Mouse (Mus musculus) kidney, embryonic 16.5 days (tissue): ENCODE data around the gene Uckl1. TPM values are rescaled to one million over a fixed set of nuclear protein-coding genes. Genes with fewer than 3 reads are reported as not detected.

ENCODE experiments used
- ATAC-seq: fragments of 200-750 bp; cut with Nextera tagmentation; 2 replicates; pipeline ENCODE4 v1.8.0; 2017; ENCODE audit warnings: moderate TSS enrichment; ENCODE audit not compliant: low FRiP score, low TSS enrichment
- H3K27ac ChIP-seq: fragments of 300-500 bp; sonication (generic); 2 replicates; pipeline ENCODE4 v1.5.1; 2014; ENCODE audit warnings: low read length
- H3K27me3 ChIP-seq: fragments of 300-500 bp; sonication (generic); 2 replicates; pipeline ENCODE4 v1.6.1; 2014; ENCODE audit warnings: low read length, control low read depth, mixed read lengths; ENCODE audit not compliant: insufficient read depth
- H3K36me3 ChIP-seq: fragments of 300-500 bp; sonication (generic); 2 replicates; pipeline ENCODE4 v1.6.1; 2014; ENCODE audit warnings: low read length, control low read depth, mixed read lengths; ENCODE audit not compliant: insufficient read depth
- H3K4me1 ChIP-seq: fragments of 300-500 bp; sonication (generic); 2 replicates; pipeline ENCODE4 v1.6.1; 2014; ENCODE audit warnings: low read length, control low read depth, mixed read lengths; ENCODE audit not compliant: insufficient read depth
- H3K4me2 ChIP-seq: fragments of 300-500 bp; sonication (generic); replicated peaks from 2 replicates; pipeline ENCODE4 v1.6.1; 2014; ENCODE audit warnings: low read depth, low read length
- H3K4me3 ChIP-seq: fragments of 300-500 bp; sonication (generic); 2 replicates; pipeline ENCODE4 v1.5.1; 2014; ENCODE audit warnings: mild to moderate bottlenecking, low read length
- H3K9ac ChIP-seq: fragments of 300-500 bp; sonication (generic); replicated peaks from 2 replicates; pipeline ENCODE4 v1.6.1; 2014; ENCODE audit warnings: low read length
- H3K9me3 ChIP-seq: fragments of 300-500 bp; sonication (generic); 2 replicates; pipeline ENCODE4 v1.6.1; 2016; ENCODE audit warnings: low read length, control low read depth
- WGBS: fragments of 180-500 bp; shearing (Covaris S2); extraction: QIAGEN DNeasy Blood & Tissue Kit; methylation state at CpG from one replicate; pipeline ENCODE4 v1.1.7; 2014; 5-methylcytosine and 5-hydroxymethylcytosine counted together
- polyA plus RNA-seq: library from polyadenylated mRNA; unstranded; fragments of >200 nt; fragmentation: Nextera tagmentation; extraction: Ambion mirVana; gene quantifications from 2 replicates; pipeline ENCODE4 v1.2.1, GENCODE M21; 2015

The Uckl1 gene
- polyA plus RNA-seq, 1 experiment from 2014 or later = 66.9 TPM

- WGBS = 91% methylated on average over 7 of the region's 7 CpGs
- ATAC-seq = no peak
Measured at GRCm38 (mm10) chr2:181574921-181575545, 9.7 kb downstream of the Uckl1 start.

GRCm38 (mm10) chr2:181573961-181574360, 10.7 kb downstream of the Uckl1 start:
- H3K9me3 ChIP-seq = no peaks in the 10 kb centered on the region
- H3K9ac ChIP-seq = no peak overlapping the region
- WGBS = 94% methylated on average over 9 of the region's 9 CpGs
- H3K36me3 ChIP-seq = peaks cover 13% of the 10 kb centered on the region
- ATAC-seq = no peak
- no peaks in the 10 kb centered on the region for H3K27me3 ChIP-seq
- H3K4me2 ChIP-seq = no peak overlapping the region
- no peak overlapping the region for H3K27ac ChIP-seq
- H3K4me3 ChIP-seq = no peak overlapping the region
- peaks cover 11% of the 10 kb centered on the region for H3K4me1 ChIP-seq

More at GRCm38 (mm10) chr2:181574921-181575545, 9.7 kb downstream of the Uckl1 start:
- Histone ChIP-seq H3K27me3 (no peaks in the 10 kb centered on the region), H3K4me3 (no peak overlapping the region), H3K4me1 (peaks cover 22% of the 10 kb centered on the region), H3K9ac (no peak overlapping the region), H3K9me3 (no peaks in the 10 kb centered on the region), H3K27ac (no peak overlapping the region), H3K4me2 (no peak overlapping the region), H3K36me3 (peaks cover 13% of the 10 kb centered on the region)

GRCm38 (mm10) chr2:181572921-181573920, 11.5 kb downstream of the Uckl1 start:
- H3K27me3 ChIP-seq = no peaks in the 10 kb centered on the region
- peaks cover 13% of the 10 kb centered on the region for H3K36me3 ChIP-seq
- no peak overlapping the region for H3K4me2 ChIP-seq
- H3K27ac ChIP-seq = no peak overlapping the region
- H3K4me3 ChIP-seq = no peak overlapping the region
- no peak for ATAC-seq
- WGBS = 94% methylated on average over 15 of the region's 15 CpGs
- H3K4me1 ChIP-seq = peaks cover 8% of the 10 kb centered on the region
- H3K9me3 ChIP-seq = no peaks in the 10 kb centered on the region
- H3K9ac ChIP-seq = no peak overlapping the region

GRCm38 (mm10) chr2:181571941-181572670, 12.6 kb downstream of the Uckl1 start:
- H3K9me3 ChIP-seq = no peaks in the 10 kb centered on the region

GRCm38 (mm10) chr2:181570921-181571595, 13.6 kb downstream of the Uckl1 start:
- H3K36me3 ChIP-seq = peaks cover 13% of the 10 kb centered on the region
- no peak overlapping the region for H3K4me3 ChIP-seq
- ATAC-seq = no peak
- H3K4me2 ChIP-seq = no peak overlapping the region
- H3K9me3 ChIP-seq = no peaks in the 10 kb centered on the region
- H3K9ac ChIP-seq = no peak overlapping the region
- no peaks in the 10 kb centered on the region for H3K27me3 ChIP-seq
- WGBS = 61% methylated on average over 6 of the region's 6 CpGs
- H3K27ac ChIP-seq = no peak overlapping the region
- H3K4me1 ChIP-seq = no peaks in the 10 kb centered on the region

More at GRCm38 (mm10) chr2:181571941-181572670, 12.6 kb downstream of the Uckl1 start:
- no peak overlapping the region for H3K4me2 ChIP-seq
- 0 out of 2 replicates have a peak, but pooled peaks cover under 1% of the 10 kb centered on the region for H3K4me1 ChIP-seq
- no peaks in the 10 kb centered on the region for H3K27me3 ChIP-seq
- no peak for ATAC-seq
- H3K36me3 ChIP-seq = peaks cover 13% of the 10 kb centered on the region
- no peak overlapping the region for H3K27ac ChIP-seq
- 90% methylated on average over 11 of the region's 11 CpGs for WGBS
- H3K4me3 ChIP-seq = no peak overlapping the region
- H3K9ac ChIP-seq = no peak overlapping the region

GRCm38 (mm10) chr2:181570375-181570774, 14.3 kb downstream of the Uckl1 start:
- Histone ChIP-seq H3K4me3 (no peak overlapping the region), H3K27me3 (no peaks in the 10 kb centered on the region), H3K4me1 (no peaks in the 10 kb centered on the region), H3K4me2 (no peak overlapping the region), H3K27ac (no peak overlapping the region), H3K9me3 (no peaks in the 10 kb centered on the region), H3K36me3 (peaks cover 13% of the 10 kb centered on the region), H3K9ac (no peak overlapping the region)
- ATAC-seq = no peak
- 85% methylated on average over 8 of the region's 8 CpGs for WGBS

- Histone ChIP-seq H3K27me3 (no peaks in the 10 kb centered on the region), H3K4me1 (no peaks in the 10 kb centered on the region)
- ATAC-seq = no peak; the same call in 1 of the 2 replicates
Measured at GRCm38 (mm10) chr2:181569856-181570255, 14.8 kb downstream of the Uckl1 start.

GRCm38 (mm10) chr2:181568272-181569008, 16.3 kb downstream of the Uckl1 start:
- Histone ChIP-seq H3K4me2 (no peak overlapping the region), H3K9ac (no peak overlapping the region), H3K9me3 (no peaks in the 10 kb centered on the region), H3K4me3 (no peak overlapping the region), H3K4me1 (no peaks in the 10 kb centered on the region), H3K27ac (no peak overlapping the region), H3K36me3 (peaks cover 10% of the 10 kb centered on the region), H3K27me3 (no peaks in the 10 kb centered on the region)
- no peak for ATAC-seq
- 80% methylated on average over 7 of the region's 7 CpGs for WGBS

More at GRCm38 (mm10) chr2:181569856-181570255, 14.8 kb downstream of the Uckl1 start:
- H3K4me3 ChIP-seq = no peak overlapping the region
- no peaks in the 10 kb centered on the region for H3K9me3 ChIP-seq
- H3K27ac ChIP-seq = no peak overlapping the region
- H3K36me3 ChIP-seq = peaks cover 13% of the 10 kb centered on the region
- WGBS = 94% methylated on average over 10 of the region's 10 CpGs
- no peak overlapping the region for H3K4me2 ChIP-seq
- H3K9ac ChIP-seq = no peak overlapping the region
